Mouse (Mus musculus): ENCODE measurements at regions not wholly inside any gene's neighbourhood (a gene's known extent, or its start where the extent isn't known, plus 50 kb on each side); places are given as distances from the start of the nearest gene placed in this dataset.

GRCm38 (mm10) chr2:108686019-108686743, 594.4 kb upstream of the Kif18a start:
- Histone ChIP-seq H3K27ac (ENCODE audit: insufficient read depth, low read length) (no peak overlapping the region), H3K4me1 (ENCODE audit: control insufficient read depth, insufficient read depth, low read length) (peaks cover 4% of the 10 kb centered on the region)
- TF ChIP-seq POLR2A (IDR thresholded peaks at IDR 0.05; ENCODE audit: low read depth, low read length) (no peak), CTCF (IDR thresholded peaks at IDR 0.05; ENCODE audit: borderline replicate concordance, insufficient read depth, low read length) (no peak)

DNA sequence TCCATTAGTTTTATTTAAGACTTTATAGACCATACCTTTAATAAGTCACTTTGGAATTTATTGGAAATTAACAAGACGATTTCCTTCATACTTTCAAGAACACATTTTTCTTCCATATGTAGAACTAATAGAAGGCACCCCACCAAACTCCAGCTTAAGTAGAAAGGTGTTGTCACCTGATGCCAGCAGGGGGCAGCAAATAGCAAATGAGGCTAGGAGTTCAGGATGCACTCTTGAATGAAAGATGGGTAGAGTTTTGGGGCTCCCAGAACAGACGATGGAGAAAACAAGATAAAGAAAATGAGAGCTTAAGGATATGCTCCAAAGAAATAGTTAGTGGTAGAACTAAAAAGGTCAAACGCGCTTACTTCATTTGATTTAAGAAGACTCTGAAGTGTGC, 590.4 kb upstream of the Kif18a start:
- no peak for TF ChIP-seq POLR2A (IDR thresholded peaks at IDR 0.05; ENCODE audit: low read depth, low read length)
- peak; percentile 14; the same call in 1 of the 2 replicates for TF ChIP-seq CTCF (IDR thresholded peaks at IDR 0.05; ENCODE audit: borderline replicate concordance, insufficient read depth, low read length)
- Histone ChIP-seq H3K27ac (ENCODE audit: insufficient read depth, low read length) (no peak overlapping the region), H3K4me3 (ENCODE audit: insufficient read depth, low read length) (no peak overlapping the region), H3K4me1 (ENCODE audit: control insufficient read depth, insufficient read depth, low read length) (peaks cover 6% of the 10 kb centered on the region)

More at GRCm38 (mm10) chr2:108686019-108686743, 594.4 kb upstream of the Kif18a start:
- no peak overlapping the region for H3K4me3 ChIP-seq (ENCODE audit: insufficient read depth, low read length)

- TF ChIP-seq CTCF (IDR thresholded peaks at IDR 0.05; ENCODE audit: borderline replicate concordance, insufficient read depth, low read length) (no peak), POLR2A (IDR thresholded peaks at IDR 0.05; ENCODE audit: low read depth, low read length) (no peak)
- Histone ChIP-seq H3K4me3 (ENCODE audit: insufficient read depth, low read length) (no peak overlapping the region), H3K27ac (ENCODE audit: insufficient read depth, low read length) (no peak overlapping the region), H3K4me1 (ENCODE audit: control insufficient read depth, insufficient read depth, low read length) (peaks cover 2% of the 10 kb centered on the region; the same call in 1 of the 2 replicates)
Measured at GRCm38 (mm10) chr2:108691156-108692007, 589.2 kb upstream of the Kif18a start.

- Histone ChIP-seq H3K4me1 (ENCODE audit: control insufficient read depth, insufficient read depth, low read length) (no peaks in the 10 kb centered on the region), H3K4me3 (ENCODE audit: insufficient read depth, low read length) (no peak overlapping the region), H3K27ac (ENCODE audit: insufficient read depth, low read length) (no peak overlapping the region)
- TF ChIP-seq POLR2A (IDR thresholded peaks at IDR 0.05; ENCODE audit: low read depth, low read length) = no peak
- TF ChIP-seq CTCF (IDR thresholded peaks at IDR 0.05; ENCODE audit: borderline replicate concordance, insufficient read depth, low read length) = no peak
Measured at GRCm38 (mm10) chr2:108701308-108701707, 579.2 kb upstream of the Kif18a start.

- Histone ChIP-seq H3K4me3 (ENCODE audit: insufficient read depth, low read length) (no peak overlapping the region), H3K27ac (ENCODE audit: insufficient read depth, low read length) (no peak overlapping the region), H3K4me1 (ENCODE audit: control insufficient read depth, insufficient read depth, low read length) (peaks cover 2% of the 10 kb centered on the region; the same call in 1 of the 2 replicates)
- TF ChIP-seq CTCF (IDR thresholded peaks at IDR 0.05; ENCODE audit: borderline replicate concordance, insufficient read depth, low read length) (0 out of 2 replicates have a peak, but pooled peaks have one; percentile 34), POLR2A (IDR thresholded peaks at IDR 0.05; ENCODE audit: low read depth, low read length) (no peak)
Measured at GRCm38 (mm10) chr2:108707856-108708855, 572.4 kb upstream of the Kif18a start.

DNA sequence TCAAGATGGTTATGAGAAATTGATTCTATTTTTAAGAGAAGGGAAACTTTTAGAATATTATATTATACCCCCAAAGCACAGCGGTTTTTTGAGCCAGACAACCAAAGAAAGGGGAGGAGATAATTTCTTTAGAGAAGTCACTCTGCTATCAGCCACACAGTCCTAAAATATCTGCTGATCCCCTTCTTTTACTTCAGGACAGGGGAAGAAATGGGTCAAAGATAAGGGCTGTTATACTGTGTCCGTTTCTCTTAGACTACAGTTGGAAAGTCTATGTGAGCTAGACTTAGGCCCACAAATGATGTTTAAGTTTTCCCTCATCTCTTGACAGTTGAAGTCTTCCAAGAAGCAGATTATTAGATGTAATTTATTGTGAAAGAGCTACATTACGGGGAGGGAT, 538.5 kb upstream of the Kif18a start:
- TF ChIP-seq CTCF (IDR thresholded peaks at IDR 0.05; ENCODE audit: borderline replicate concordance, insufficient read depth, low read length) (no peak), POLR2A (IDR thresholded peaks at IDR 0.05; ENCODE audit: low read depth, low read length) (no peak)
- Histone ChIP-seq H3K4me1 (ENCODE audit: control insufficient read depth, insufficient read depth, low read length) (no peaks in the 10 kb centered on the region), H3K27ac (ENCODE audit: insufficient read depth, low read length) (no peak overlapping the region), H3K4me3 (ENCODE audit: insufficient read depth, low read length) (no peak overlapping the region)

DNA sequence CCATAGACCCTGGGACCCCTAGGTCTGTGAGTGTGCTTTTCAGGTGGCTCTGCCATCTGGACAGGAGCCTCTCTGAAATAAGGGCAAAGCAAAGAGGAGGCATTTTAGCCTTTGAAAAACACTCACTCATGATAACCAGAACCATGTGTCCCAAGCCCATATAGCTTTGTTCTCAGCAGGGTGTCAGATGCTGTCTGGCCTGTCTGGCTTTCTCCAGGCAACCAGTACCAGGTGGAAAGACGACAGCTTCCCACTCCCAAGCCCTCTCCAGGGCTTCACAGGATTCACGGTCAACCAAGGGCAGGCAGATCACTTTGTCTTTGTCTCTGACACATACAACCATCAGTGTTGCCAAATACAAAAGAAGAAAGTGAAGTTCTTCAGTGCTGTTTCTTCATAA, 537.0 kb upstream of the Kif18a start:
- Histone ChIP-seq H3K27ac (ENCODE audit: insufficient read depth, low read length) (no peak overlapping the region), H3K4me3 (ENCODE audit: insufficient read depth, low read length) (no peak overlapping the region), H3K4me1 (ENCODE audit: control insufficient read depth, insufficient read depth, low read length) (no peaks in the 10 kb centered on the region)
- TF ChIP-seq CTCF (IDR thresholded peaks at IDR 0.05; ENCODE audit: borderline replicate concordance, insufficient read depth, low read length) = no peak
- no peak for TF ChIP-seq POLR2A (IDR thresholded peaks at IDR 0.05; ENCODE audit: low read depth, low read length)

DNA sequence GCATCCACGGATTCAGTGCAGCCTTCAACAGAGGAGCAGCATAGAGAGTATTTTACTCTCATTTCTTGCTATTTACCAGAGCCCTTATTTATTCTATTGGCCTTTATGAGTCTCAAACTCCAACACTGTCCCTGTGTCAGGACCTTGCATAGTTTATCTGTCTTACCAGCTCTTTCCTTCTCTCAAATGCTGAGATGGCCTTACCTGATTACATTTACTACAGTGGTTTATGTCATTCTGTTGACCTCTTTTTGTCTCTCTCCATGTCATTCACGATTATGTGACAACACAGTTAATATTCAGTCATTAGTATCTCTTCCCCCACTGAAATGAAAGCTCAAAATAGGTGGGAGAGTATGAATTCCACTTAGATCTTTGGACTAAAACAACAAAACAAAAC, 535.7 kb upstream of the Kif18a start:
- TF ChIP-seq POLR2A (IDR thresholded peaks at IDR 0.05; ENCODE audit: low read depth, low read length) = no peak
- no peak for TF ChIP-seq CTCF (IDR thresholded peaks at IDR 0.05; ENCODE audit: borderline replicate concordance, insufficient read depth, low read length)
- H3K4me3 ChIP-seq (ENCODE audit: insufficient read depth, low read length) = no peak overlapping the region

More for the DNA sequence above, 535.7 kb upstream of the Kif18a start:
- Histone ChIP-seq H3K27ac (ENCODE audit: insufficient read depth, low read length) (no peak overlapping the region), H3K4me1 (ENCODE audit: control insufficient read depth, insufficient read depth, low read length) (no peaks in the 10 kb centered on the region)

All from embryonic fibroblast, embryonic 13.5 days (primary cell).